Mouse (Mus musculus) embryonic stem cell, embryonic (primary cell): ENCODE measurements at regions not wholly inside any gene's neighbourhood (a gene's known extent, or its start where the extent isn't known, plus 50 kb on each side); places are given as distances from the start of the nearest gene placed in this dataset.

ENCODE experiments used
- CTCF ChIA-PET, 4 experiments: fragments of 300-600 bp in 2 of 4; fragments of 350-600 bp in 2 of 4; sonication (Branson Sonifier 250); formaldehyde crosslinking; loops; one replicate each; lab custom pipeline; 2022; ENCODE audit warnings: inconsistent platforms in 2 of 4; lab: Charles Lee
- POLR2A ChIA-PET, 4 experiments: fragments of 300-600 bp in 2 of 4; fragments of 350-600 bp in 2 of 4; sonication (Branson Sonifier 250); formaldehyde crosslinking; loops; one replicate each; lab custom pipeline; 2022; ENCODE audit warnings: antibody characterized with exemption in 4 of 4, inconsistent platforms in 1 of 4; lab: Charles Lee

- ChIA-PET CTCF (no interaction called here), POLR2A (no interaction called here)
Observed at GRCm38 (mm10) chr10:84172828-84173321, 267.5 kb downstream of the Nuak1 start.

DNA sequence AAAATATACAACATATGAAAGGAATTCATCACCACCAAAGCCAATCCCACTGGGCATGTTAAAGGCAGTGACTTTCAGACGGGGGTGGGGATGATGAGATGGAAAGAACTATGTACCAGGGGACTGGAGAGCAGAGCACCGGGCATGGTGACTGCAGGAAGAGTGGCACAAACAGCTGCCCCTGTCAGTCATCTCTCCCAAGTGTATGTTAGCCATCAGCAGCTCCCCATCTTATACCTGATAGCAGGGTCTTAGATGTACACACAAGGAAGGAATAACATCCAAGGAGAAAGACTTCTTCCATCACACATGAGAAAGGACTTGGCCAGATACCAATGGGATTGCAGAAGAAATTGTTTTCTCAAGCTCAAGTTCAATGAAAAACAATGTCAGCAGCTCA is 257.2 kb downstream of the Nuak1 start:
- CTCF ChIA-PET = no interaction called here
- POLR2A ChIA-PET = no interaction called here

GRCm38 (mm10) chr10:84186466-84186865 is 253.9 kb downstream of the Nuak1 start:
- ChIA-PET CTCF (no interaction called here), POLR2A (no interaction called here)

DNA sequence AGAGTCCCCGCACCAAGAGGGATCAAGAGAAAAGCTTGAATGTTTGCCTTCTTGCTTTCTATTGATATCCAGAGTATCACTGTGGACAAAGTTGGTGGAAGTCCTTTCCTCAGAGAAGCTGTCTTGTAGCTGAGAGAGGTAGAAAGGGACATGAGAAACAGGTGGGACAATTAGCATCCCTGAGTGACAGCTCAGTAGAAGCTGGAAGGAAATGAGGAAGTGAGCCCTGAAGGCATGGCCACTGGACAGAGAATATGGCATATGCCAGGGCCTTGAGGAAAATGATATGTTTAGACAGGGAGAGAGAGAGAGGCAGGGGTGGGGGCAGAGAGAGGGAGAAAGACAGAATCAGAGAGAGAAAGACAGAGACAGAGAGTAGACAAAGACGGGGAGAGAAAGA is 241.4 kb downstream of the Nuak1 start:
- CTCF ChIA-PET = no interaction called here

DNA sequence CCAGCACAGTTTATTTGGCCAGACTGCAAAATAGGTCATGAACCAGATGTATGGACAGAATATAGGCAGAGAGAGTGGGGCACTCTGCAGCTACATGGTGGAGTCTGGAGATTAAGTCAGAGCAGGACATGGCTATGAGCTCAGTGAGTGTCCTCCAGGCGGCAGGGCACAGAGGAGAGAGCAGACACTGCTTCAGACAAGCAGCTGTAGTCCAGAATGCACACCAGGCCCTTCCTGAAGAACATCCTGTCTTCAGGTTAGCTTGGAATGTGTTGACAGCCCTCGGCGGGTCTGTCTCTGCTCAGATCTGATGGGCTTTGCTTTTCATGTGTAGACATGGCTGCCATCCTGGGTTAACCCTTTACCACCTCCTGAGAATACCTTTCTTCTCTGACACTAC is 238.6 kb downstream of the Nuak1 start:
- CTCF ChIA-PET = interaction anchor here in 1 of 4 experiments (0.5 kb wide), 1 partner anchor 632 kb away, joined by 3 read pairs; no protein-coding TSS in a partner anchor
- POLR2A ChIA-PET = no interaction called here

More for the DNA sequence above, 241.4 kb downstream of the Nuak1 start:
- POLR2A ChIA-PET = no interaction called here

- ChIA-PET CTCF (no interaction called here), POLR2A (no interaction called here)
Observed at GRCm38 (mm10) chr10:84212096-84212785, 228.2 kb downstream of the Nuak1 start.

- ChIA-PET CTCF (no interaction called here), POLR2A (no interaction called here)
Observed at GRCm38 (mm10) chr10:84214812-84215211, 225.6 kb downstream of the Nuak1 start.

GRCm38 (mm10) chr10:84229224-84229921 is 211.0 kb downstream of the Nuak1 start:
- ChIA-PET CTCF (interaction anchor here in 1 of 4 experiments (0.7 kb wide), 1 partner anchor 518 kb away, joined by 4 read pairs; no protein-coding TSS in a partner anchor), POLR2A (no interaction called here)

GRCm38 (mm10) chr10:84230011-84230781 is 210.2 kb downstream of the Nuak1 start:
- ChIA-PET POLR2A (interaction anchor here in 1 of 4 experiments (0.7 kb wide), 1 partner anchor 274 kb away, joined by 3 read pairs; no protein-coding TSS in a partner anchor), CTCF (interaction anchor here in 1 of 4 experiments (0.5 to 0.7 kb wide), 3 partner anchors 518 to 1048 kb away, joined by 3 to 7 read pairs (median 4); no protein-coding TSS in a partner anchor)

- ChIA-PET POLR2A (no interaction called here), CTCF (no interaction called here)
Observed at GRCm38 (mm10) chr10:84235006-84235405, 205.4 kb downstream of the Nuak1 start.

GRCm38 (mm10) chr10:84236236-84236635 is 204.2 kb downstream of the Nuak1 start:
- ChIA-PET POLR2A (no interaction called here), CTCF (interaction anchor here in 1 of 4 experiments (0.6 kb wide), 1 partner anchor 241 kb away, joined by 3 read pairs; no protein-coding TSS in a partner anchor)

GRCm38 (mm10) chr10:84238279-84238963 is 202.0 kb downstream of the Nuak1 start:
- CTCF ChIA-PET = interaction anchor here in 1 of 4 experiments (1.2 kb wide), 1 partner anchor 199 kb away, joined by 5 read pairs; no protein-coding TSS in a partner anchor
- POLR2A ChIA-PET = interaction anchor here in 2 of 4 experiments (0.9 to 1.2 kb wide), 3 partner anchors 14 to 55 kb away, joined by 3 read pairs; no protein-coding TSS in a partner anchor

GRCm38 (mm10) chr10:84243283-84243682 is 197.1 kb downstream of the Nuak1 start:
- POLR2A ChIA-PET = interaction anchor here in 1 of 4 experiments (0.5 to 1.5 kb wide), 2 partner anchors 50 to 655 kb away, joined by 3 read pairs; no protein-coding TSS in a partner anchor
- CTCF ChIA-PET = no interaction called here

GRCm38 (mm10) chr10:84249346-84249745 is 191.1 kb downstream of the Nuak1 start:
- ChIA-PET CTCF (no interaction called here), POLR2A (no interaction called here)

DNA sequence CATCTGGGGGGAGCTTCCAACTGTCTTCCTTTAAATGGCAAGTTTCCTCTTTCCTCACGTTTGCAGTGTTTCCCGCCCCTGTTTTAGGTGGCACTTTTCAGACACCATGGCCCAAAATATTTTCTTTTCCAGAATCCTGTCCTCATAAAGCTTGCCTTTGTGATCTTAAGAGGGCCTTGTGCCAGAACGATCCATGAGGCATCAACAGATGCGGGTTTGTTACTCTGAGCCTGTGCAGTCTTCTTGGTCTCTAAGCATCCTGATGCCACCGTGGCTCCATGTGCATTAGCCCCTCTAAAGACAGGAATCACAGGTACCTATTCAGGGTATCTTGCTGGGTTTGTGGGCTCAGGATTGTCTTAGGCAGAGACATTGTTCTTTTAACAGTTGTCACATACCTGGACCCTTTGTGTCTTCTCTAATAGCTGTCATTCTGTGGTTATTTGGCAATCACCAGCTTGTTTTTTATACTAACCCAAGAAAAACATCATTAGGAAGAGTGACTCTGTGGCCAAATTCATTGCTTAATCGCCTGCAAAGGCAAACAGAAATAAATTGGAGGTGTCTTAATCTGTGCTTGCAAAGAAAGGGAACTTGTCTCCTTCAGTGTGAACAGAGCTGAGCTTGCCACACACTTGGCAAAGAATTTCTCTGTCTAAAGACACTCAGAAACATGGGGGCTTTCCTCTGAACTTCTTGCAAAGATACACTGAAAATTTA is 179.3 kb downstream of the Nuak1 start:
- ChIA-PET CTCF (interaction anchor here in 1 of 4 experiments (0.7 kb wide), 1 partner anchor 11 kb away, joined by 4 read pairs; no protein-coding TSS in a partner anchor), POLR2A (no interaction called here)

DNA sequence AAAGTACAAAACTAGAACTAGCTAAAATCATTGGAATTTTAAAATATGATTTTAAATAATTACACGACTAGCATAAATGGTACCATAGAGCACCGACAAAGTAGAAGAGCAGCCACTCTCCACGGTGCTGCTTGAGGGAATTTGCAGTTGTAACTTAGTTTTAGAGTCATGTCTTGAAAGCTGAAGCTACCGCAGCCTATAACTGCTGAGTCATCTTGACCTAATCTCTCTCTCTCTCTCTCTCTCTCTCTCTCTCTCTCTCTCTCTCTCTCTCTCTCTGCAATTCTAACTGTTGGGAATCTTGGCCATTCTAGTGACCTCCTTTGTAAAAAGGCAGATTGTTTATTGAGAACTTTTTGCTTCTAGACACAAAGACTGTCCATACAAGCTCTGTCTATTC is 177.5 kb downstream of the Nuak1 start:
- ChIA-PET CTCF (no interaction called here), POLR2A (interaction anchor here in 1 of 4 experiments (0.7 to 0.8 kb wide), 2 partner anchors 110 to 465 kb away, joined by 3 read pairs; no protein-coding TSS in a partner anchor)

GRCm38 (mm10) chr10:84285832-84286506 is 154.4 kb downstream of the Nuak1 start:
- ChIA-PET CTCF (no interaction called here), POLR2A (no interaction called here)
